ENCODE assay signal across 9 mouse cellular contexts in the genomic region with DNA sequence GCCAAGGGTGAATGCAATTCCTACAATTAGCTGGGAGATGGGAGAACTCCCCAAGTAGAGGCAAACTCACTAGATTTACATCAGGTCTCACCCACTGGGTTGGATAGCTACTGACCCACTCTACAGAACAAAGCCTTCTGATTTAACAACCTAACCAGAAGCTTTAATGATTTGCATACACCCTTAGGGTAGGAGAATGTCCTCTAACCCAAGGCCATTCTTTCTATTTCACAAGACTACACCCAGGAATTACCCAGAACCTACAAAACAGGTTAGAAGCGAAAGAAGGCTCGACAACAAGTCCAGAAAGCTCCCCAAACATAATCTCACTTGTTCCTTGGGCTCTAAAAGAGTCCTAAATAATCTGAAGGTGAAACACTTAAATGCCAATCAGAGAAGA. TPM values are rescaled to one million over a fixed set of nuclear protein-coding genes. Genes with fewer than 3 reads are reported as not detected.
DNase-seq lines count a peak whose midpoint lies in the region; ATAC-seq and TF ChIP-seq lines count a peak whose summit lies in the region.
"Had no signal": no experiment of that assay in that cellular context is flagged by ENCODE, and none has a peak within 500 bp of the region (broad histone marks: within the 10 kb centered on the region; RNA-seq: fewer than 3 reads in every experiment).

No protein-coding gene starts in this region.

- intact Hi-C loops in gastrocnemius, postnatal 14 days (cut with DNase I; ENCODE audit: low total_unique reads) = no loop called here

- peak overlapping the region; percentile 99; the same call in 1 of the 2 replicates for H3K4me2 ChIP-seq in embryonic facial prominence, embryonic 11.5 days (ENCODE audit: low read depth, low read length)
- peak overlapping the region; percentile 92 for H3K4me2 ChIP-seq in intestine, embryonic 15.5 days (replicated peaks)
- peak overlapping the region; percentile 96 for H3K4me2 ChIP-seq in myocyte (ENCODE audit: low read depth)

- H3K4me1 ChIP-seq in kidney, adult 2 months (ENCODE audit: control insufficient read depth, insufficient read depth, low read length) = peaks cover 11% of the 10 kb centered on the region
- H3K4me1 ChIP-seq in embryonic facial prominence, embryonic 11.5 days (ENCODE audit: control insufficient read depth, insufficient read depth, low read length) = peaks cover 11% of the 10 kb centered on the region
- peaks cover 27% of the 10 kb centered on the region; the same call in 1 of the 2 replicates for H3K4me1 ChIP-seq in intestine, embryonic 15.5 days (replicated peaks)

- TF ChIP-seq CTCF in kidney, adult 2 months (conservative IDR thresholded peaks at IDR 0.05; ENCODE audit: insufficient read depth, insufficient read length, low read depth, low read length) = no peak

- H3ac ChIP-seq in myocyte (ENCODE audit: control insufficient read depth, insufficient read length) = no peak overlapping the region

- no peak overlapping the region for H3K9ac ChIP-seq in embryonic facial prominence, embryonic 11.5 days (replicated peaks; ENCODE audit: low read length)
- peak overlapping the region; percentile 74; the same call in 1 of the 2 replicates for H3K9ac ChIP-seq in intestine, embryonic 15.5 days

- H3K9me3 ChIP-seq in embryonic facial prominence, embryonic 11.5 days (replicated peaks; ENCODE audit: control insufficient read depth, low read length) = no peaks in the 10 kb centered on the region
- H3K9me3 ChIP-seq in intestine, embryonic 15.5 days = no peaks in the 10 kb centered on the region

- H3K27ac ChIP-seq in kidney, adult 2 months (ENCODE audit: insufficient read depth, low read depth, low read length) = peak overlapping the region; percentile 87
- H3K27ac ChIP-seq in embryonic facial prominence, embryonic 11.5 days (replicated peaks; ENCODE audit: low read depth, low read length) = no peak overlapping the region
- no peak overlapping the region for H3K27ac ChIP-seq in intestine, embryonic 15.5 days

- 0 out of 2 replicates have a peak overlapping the region, but pooled peaks have one; percentile 53 for H3K4me3 ChIP-seq in kidney, adult 2 months (ENCODE audit: insufficient read depth, low read depth, low read length)
- 0 out of 2 replicates have a peak overlapping the region, but pooled peaks have one; percentile 69 for H3K4me3 ChIP-seq in embryonic facial prominence, embryonic 11.5 days (ENCODE audit: low read depth, low read length)
- H3K4me3 ChIP-seq in intestine, embryonic 15.5 days (replicated peaks) = peak overlapping the region; percentile 73
- H3K4me3 ChIP-seq in myocyte = peak overlapping the region; percentile 71

- ATAC-seq in embryonic facial prominence, embryonic 11.5 days (replicated peaks; ENCODE audit: insufficient number of reproducible peaks, low FRiP score, low TSS enrichment, low read depth) = no peak
- ATAC-seq in intestine, embryonic 15.5 days = no peak

- no peak for TF ChIP-seq POLR2A in kidney, adult 2 months (IDR thresholded peaks at IDR 0.05; ENCODE audit: low read depth, low read length)
- no peak for TF ChIP-seq POLR2A in myocyte (IDR thresholded peaks at IDR 0.05; ENCODE audit: insufficient read length, low read depth)

- WGBS in kidney, adult 2 months = 51% methylated on average over 2 of the region's 2 CpGs
- WGBS in embryonic facial prominence, embryonic 11.5 days = 78% methylated on average over 2 of the region's 2 CpGs
- 60% methylated on average over 2 of the region's 2 CpGs for WGBS in intestine, embryonic 15.5 days

- DNase-seq in kidney, adult 2 months = no peak
- DNase-seq in kidney, postnatal 36 days = no peak
- no peak for DNase-seq in embryonic facial prominence, embryonic 11.5 days (ENCODE audit: low spot score)
- DNase-seq in cerebellum, adult 8-10 months = no peak
- DNase-seq in gastrocnemius, postnatal 14 days = no peak
- no peak for DNase-seq in ovary, postnatal 14 days (ENCODE audit: low spot score)
- DNase-seq: cerebellum, postnatal 14 days had no signal

- no peaks in the 10 kb centered on the region for H3K27me3 ChIP-seq in kidney, adult 2 months (replicated peaks; ENCODE audit: control insufficient read depth, insufficient read depth, low read length)
- no peaks in the 10 kb centered on the region for H3K27me3 ChIP-seq in embryonic facial prominence, embryonic 11.5 days (ENCODE audit: control insufficient read depth, insufficient read depth, low read length)
- no peaks in the 10 kb centered on the region for H3K27me3 ChIP-seq in intestine, embryonic 15.5 days (replicated peaks)
- no peaks in the 10 kb centered on the region for H3K27me3 ChIP-seq in myocyte (ENCODE audit: control insufficient read depth, insufficient read depth, insufficient read length)

- H3K79me2 ChIP-seq in myocyte (ENCODE audit: control insufficient read depth, insufficient read depth) = peaks cover 48% of the 10 kb centered on the region

- no peaks in the 10 kb centered on the region for H3K36me3 ChIP-seq in kidney, adult 2 months (ENCODE audit: control insufficient read depth, insufficient read depth, low read length)
- no peaks in the 10 kb centered on the region for H3K36me3 ChIP-seq in embryonic facial prominence, embryonic 11.5 days (replicated peaks; ENCODE audit: control insufficient read depth, insufficient read depth, low read depth, low read length)
- no peaks in the 10 kb centered on the region for H3K36me3 ChIP-seq in intestine, embryonic 15.5 days
- H3K36me3 ChIP-seq in myocyte (ENCODE audit: control insufficient read depth, insufficient read depth) = no peaks in the 10 kb centered on the region

TF ChIP-seq in myocyte, 11 proteins besides CTCF, POLR2A, EP300 and RAD21:
- TF ChIP-seq MAX (IDR thresholded peaks at IDR 0.05; ENCODE audit: low read depth) (no peak), REST (IDR thresholded peaks at IDR 0.05; ENCODE audit: insufficient read depth, insufficient read length) (no peak), TCF12 (IDR thresholded peaks at IDR 0.05; ENCODE audit: insufficient read depth, poor library complexity, severe bottlenecking) (no peak), SRF (IDR thresholded peaks at IDR 0.05; ENCODE audit: control insufficient read depth, insufficient read length, low read depth) (no peak), MYOD1 (IDR thresholded peaks at IDR 0.05; ENCODE audit: control insufficient read depth in 1 of 3, insufficient read length in 2 of 3, low read depth in 2 of 3) (no peak), TCF3 (IDR thresholded peaks at IDR 0.05; ENCODE audit: insufficient read length, low read depth) (no peak)
TF ChIP-seq in myocyte: peak in this region for 0.

RNA-seq across cellular contexts. Expression of gene Akap1, which starts 2.0 kb away (rescaled TPM):
- polyA plus RNA-seq in kidney, adult 2 months (2012; rRNA removed) = 72.6 and 73.1 TPM in 2 replicates
- 9.6 and 12.3 TPM in 2 replicates for polyA plus RNA-seq in embryonic facial prominence, embryonic 11.5 days (2014; fragmentation: Nextera tagmentation; extraction: Ambion mirVana)
- polyA plus RNA-seq in intestine, embryonic 15.5 days (2015; fragmentation: Nextera tagmentation; extraction: Ambion mirVana) = 27.8 and 28.3 TPM in 2 replicates
- 25.4 TPM for polyA plus RNA-seq in myocyte (2012; fragmentation: generic; extraction: Trizol)
- total RNA-seq in gastrocnemius, postnatal 14 days (2021) = 10 to 100 TPM; 57.4 to 62.0 TPM
